Comparison of ENCODE assay signal across 8 mouse cellular contexts in the genomic region with DNA sequence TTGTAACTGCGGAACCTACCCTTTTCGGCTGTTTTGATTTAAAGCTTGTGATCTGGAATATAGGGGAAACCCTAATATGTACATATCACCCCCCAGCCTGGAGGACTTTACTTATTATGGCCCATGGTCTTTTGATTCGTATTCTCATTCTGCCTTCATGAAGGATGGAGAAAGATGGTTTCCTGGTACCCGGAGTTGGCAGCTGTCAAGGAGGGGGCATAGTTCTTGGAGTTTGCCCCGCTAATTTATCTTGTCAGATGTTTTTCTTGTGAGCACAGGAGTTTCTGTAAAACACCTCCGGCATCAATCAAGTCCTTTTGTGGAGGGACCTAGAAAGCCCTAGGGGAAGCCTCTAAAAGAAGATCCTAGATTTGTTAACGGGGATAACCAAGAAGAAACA. TPM values are rescaled to one million over a fixed set of nuclear protein-coding genes. Genes with fewer than 3 reads are reported as not detected.
A peak's percentile ranks its signal among the peaks of the same experiment; 100 is the strongest.
DNase-seq lines count a peak whose midpoint lies in the region; ATAC-seq and TF ChIP-seq lines count a peak whose summit lies in the region.

No protein-coding gene starts in this region.

- peak overlapping the region; percentile 81 for H3K9ac ChIP-seq in neural tube, embryonic 12.5 days

- TF ChIP-seq CTCF in lung, adult 2 months (IDR thresholded peaks at IDR 0.05; ENCODE audit: insufficient read depth, low read length), result no peak

- H3K4me3 ChIP-seq in lung, adult 2 months (replicated peaks; ENCODE audit: extremely low read depth, low read depth, low read length), result peak overlapping the region; percentile 87
- peak overlapping the region; percentile 85 for H3K4me3 ChIP-seq in neural tube, embryonic 12.5 days

- ATAC-seq in erythroblast, adult 5-6 weeks (replicated peaks; ENCODE audit: low FRiP score, poor library complexity, severe bottlenecking), result peak; percentile 28
- no peak for ATAC-seq in neural tube, embryonic 12.5 days (ENCODE audit: low FRiP score, low read depth)

- H3K27ac ChIP-seq in neural tube, embryonic 12.5 days, result 0 out of 2 replicates have a peak overlapping the region, but pooled peaks have one; percentile 10

- DNase-seq in lung, adult 2 months, result no peak
- DNase-seq in lung, postnatal 14 days, result no peak
- DNase-seq in kidney, postnatal 14 days, result peak; percentile 15
- no peak for DNase-seq in gastrocnemius, postnatal 14 days
- DNase-seq in urinary bladder, postnatal 36 days (ENCODE audit: low spot score in 2 of 2), result no peak
- DNase-seq in cerebellum, adult 8-10 months, result no peak

- H3K4me1 ChIP-seq in lung, adult 2 months (ENCODE audit: control insufficient read depth, insufficient read depth, low read length), result no peaks in the 10 kb centered on the region
- peaks cover 3% of the 10 kb centered on the region; the same call in 1 of the 2 replicates for H3K4me1 ChIP-seq in neural tube, embryonic 12.5 days

- H3K27me3 ChIP-seq in neural tube, embryonic 12.5 days (replicated peaks), result no peaks in the 10 kb centered on the region

- peak overlapping the region; percentile 82 for H3K4me2 ChIP-seq in neural tube, embryonic 12.5 days (replicated peaks)

- TF ChIP-seq POLR2A in lung, adult 2 months (IDR thresholded peaks at IDR 0.05; ENCODE audit: borderline replicate concordance, extremely low read depth, low read depth, low read length), result no peak

- H3K9me3 ChIP-seq in neural tube, embryonic 12.5 days, result no peaks in the 10 kb centered on the region

- intact Hi-C loops in gastrocnemius, postnatal 14 days (cut with DNase I; ENCODE audit: low total_unique reads), result loop anchor here (5.0 kb wide), 1 partner anchor 258 kb away; no protein-coding TSS in a partner anchor

- H3K36me3 ChIP-seq in neural tube, embryonic 12.5 days, result peaks cover 18% of the 10 kb centered on the region

- WGBS in lung, adult 2 months, result 7% methylated on average over 7 of the region's 7 CpGs
- 6% methylated on average over 7 of the region's 7 CpGs for WGBS in neural tube, embryonic 12.5 days

RNA-seq across cellular contexts. Expression of gene Cep135, which starts 0.8 kb away (rescaled TPM):
- polyA plus RNA-seq in lung, adult 2 months (2012; rRNA removed), result 1.3 and 1.8 TPM in 2 replicates
- 4.0 and 9.4 TPM in 2 replicates for total RNA-seq in erythroblast, adult 5-6 weeks (2015; ENCODE audit: low replicate concordance)
- 13.7 and 15.8 TPM in 2 replicates for total RNA-seq in erythroblast, adult 5-6 weeks (2017; ENCODE audit: low replicate concordance)
- 6.7 and 7.0 TPM in 2 replicates for polyA plus RNA-seq in neural tube, embryonic 12.5 days (2016; fragmentation: Nextera tagmentation; extraction: Ambion mirVana)
- 1 to 10 TPM; 1.5 to 1.6 TPM for total RNA-seq in gastrocnemius, postnatal 14 days (2021)
